ENCODE assay signal across 8 mouse cellular contexts in the genomic region with DNA sequence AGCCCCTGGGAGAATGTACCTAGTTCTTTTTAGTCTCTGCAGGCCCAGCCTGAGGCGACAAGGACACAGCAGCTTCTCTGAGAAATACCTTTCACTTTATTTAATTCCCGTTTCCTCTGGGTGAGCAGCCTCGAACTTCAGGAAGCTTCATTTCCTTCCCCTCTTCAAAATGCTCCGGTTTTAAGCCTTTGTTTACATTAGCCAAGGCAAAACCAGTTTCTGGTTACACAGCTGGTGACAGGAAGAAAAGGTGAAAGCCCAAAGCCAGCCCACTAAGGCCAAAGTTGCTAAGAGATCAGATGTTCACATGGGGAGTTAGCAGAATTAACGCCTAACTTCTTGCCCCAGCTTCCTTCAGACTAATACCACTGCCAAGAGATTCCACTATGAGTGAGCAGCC.
DNase-seq lines count a peak whose midpoint lies in the region; ATAC-seq and TF ChIP-seq lines count a peak whose summit lies in the region.

No protein-coding gene starts in this region.

- TF ChIP-seq CTCF in intestine, postnatal 0 days (IDR thresholded peaks at IDR 0.05; ENCODE audit: low read depth): no peak
- TF ChIP-seq CTCF in cerebellum, adult 2 months (IDR thresholded peaks at IDR 0.05; ENCODE audit: borderline replicate concordance, insufficient read depth, low read depth, low read length): no peak

- H3K4me2 ChIP-seq in intestine, embryonic 14.5 days (ENCODE audit: low read length): no peak overlapping the region
- H3K4me2 ChIP-seq in intestine, postnatal 0 days (replicated peaks; ENCODE audit: low read depth): no peak overlapping the region
- no peak overlapping the region for H3K4me2 ChIP-seq in embryonic facial prominence, embryonic 13.5 days
- H3K4me2 ChIP-seq in kidney, embryonic 16.5 days (replicated peaks; ENCODE audit: low read depth, low read length): no peak overlapping the region

- H3K27ac ChIP-seq in intestine, embryonic 14.5 days (ENCODE audit: low read depth): 0 out of 2 replicates have a peak overlapping the region, but pooled peaks have one; percentile 30
- no peak overlapping the region for H3K27ac ChIP-seq in intestine, postnatal 0 days (ENCODE audit: low read depth, low read length)
- no peak overlapping the region for H3K27ac ChIP-seq in embryonic facial prominence, embryonic 13.5 days
- H3K27ac ChIP-seq in kidney, embryonic 16.5 days (ENCODE audit: low read length): peak overlapping the region; percentile 76
- no peak overlapping the region for H3K27ac ChIP-seq in cerebellum, adult 2 months (ENCODE audit: insufficient read depth, low read length)

- no peak for TF ChIP-seq POLR2A in cerebellum, adult 2 months (IDR thresholded peaks at IDR 0.05; ENCODE audit: borderline replicate concordance, insufficient read depth, low read length)

- no peak for ATAC-seq in intestine, embryonic 14.5 days (replicated peaks; ENCODE audit: low FRiP score, low TSS enrichment, low read depth)
- ATAC-seq in intestine, postnatal 0 days: no peak
- ATAC-seq in embryonic facial prominence, embryonic 13.5 days (ENCODE audit: insufficient number of reproducible peaks, insufficient read depth, low FRiP score, low TSS enrichment, low read depth): no peak
- peak; percentile 64; the same call in 1 of the 2 replicates for ATAC-seq in kidney, embryonic 16.5 days (ENCODE audit: low FRiP score, low TSS enrichment)

- H3K9ac ChIP-seq in intestine, embryonic 14.5 days (ENCODE audit: low read length): no peak overlapping the region
- no peak overlapping the region for H3K9ac ChIP-seq in intestine, postnatal 0 days (ENCODE audit: low read depth, low read length)
- peak overlapping the region; percentile 8; the same call in 1 of the 2 replicates for H3K9ac ChIP-seq in embryonic facial prominence, embryonic 13.5 days
- H3K9ac ChIP-seq in kidney, embryonic 16.5 days (replicated peaks; ENCODE audit: low read length): no peak overlapping the region

- H3K9me3 ChIP-seq in intestine, embryonic 14.5 days (ENCODE audit: control insufficient read depth, low read length): no peaks in the 10 kb centered on the region
- no peaks in the 10 kb centered on the region for H3K9me3 ChIP-seq in intestine, postnatal 0 days (ENCODE audit: control insufficient read depth)
- H3K9me3 ChIP-seq in embryonic facial prominence, embryonic 13.5 days: no peaks in the 10 kb centered on the region
- H3K9me3 ChIP-seq in kidney, embryonic 16.5 days (ENCODE audit: low read length): no peaks in the 10 kb centered on the region

- H3K4me1 ChIP-seq in intestine, embryonic 14.5 days (replicated peaks; ENCODE audit: control insufficient read depth, insufficient read depth, low read length): peaks cover 14% of the 10 kb centered on the region
- no peaks in the 10 kb centered on the region for H3K4me1 ChIP-seq in intestine, postnatal 0 days (replicated peaks; ENCODE audit: control insufficient read depth, insufficient read depth, low read length)
- peaks cover 21% of the 10 kb centered on the region for H3K4me1 ChIP-seq in embryonic facial prominence, embryonic 13.5 days
- H3K4me1 ChIP-seq in kidney, embryonic 16.5 days (ENCODE audit: insufficient read depth, low read length): peaks cover 32% of the 10 kb centered on the region
- H3K4me1 ChIP-seq in cerebellum, adult 2 months (ENCODE audit: control insufficient read depth, insufficient read depth, low read length): no peaks in the 10 kb centered on the region

- no peaks in the 10 kb centered on the region for H3K27me3 ChIP-seq in intestine, embryonic 14.5 days (replicated peaks; ENCODE audit: control insufficient read depth, insufficient read depth, low read length)
- H3K27me3 ChIP-seq in intestine, postnatal 0 days (replicated peaks; ENCODE audit: control insufficient read depth, insufficient read depth, low read length): no peaks in the 10 kb centered on the region
- H3K27me3 ChIP-seq in embryonic facial prominence, embryonic 13.5 days: no peaks in the 10 kb centered on the region
- H3K27me3 ChIP-seq in kidney, embryonic 16.5 days (ENCODE audit: insufficient read depth, low read length): no peaks in the 10 kb centered on the region
- no peaks in the 10 kb centered on the region for H3K27me3 ChIP-seq in cerebellum, adult 2 months (ENCODE audit: control insufficient read depth, insufficient read depth, low read length)

- DNase-seq in intestine, embryonic 14.5 days (ENCODE audit: low spot score): no peak
- DNase-seq in mesoderm, embryonic 11.5 days (ENCODE audit: low read depth, low spot score): peak; percentile 38
- DNase-seq in gastrocnemius, postnatal 25 days: no peak
- DNase-seq in adrenal gland, postnatal 25 days: no peak
- DNase-seq in cerebellum, adult 2 months: no peak

- no peaks in the 10 kb centered on the region for H3K36me3 ChIP-seq in intestine, embryonic 14.5 days (ENCODE audit: control insufficient read depth, insufficient read depth, low read length)
- H3K36me3 ChIP-seq in intestine, postnatal 0 days (ENCODE audit: control insufficient read depth, insufficient read depth): no peaks in the 10 kb centered on the region
- no peaks in the 10 kb centered on the region for H3K36me3 ChIP-seq in embryonic facial prominence, embryonic 13.5 days
- no peaks in the 10 kb centered on the region for H3K36me3 ChIP-seq in kidney, embryonic 16.5 days (ENCODE audit: insufficient read depth, low read length)

- H3K4me3 ChIP-seq in intestine, embryonic 14.5 days (ENCODE audit: low read depth, low read length): no peak overlapping the region
- no peak overlapping the region for H3K4me3 ChIP-seq in intestine, postnatal 0 days (ENCODE audit: low read depth, low read length)
- H3K4me3 ChIP-seq in embryonic facial prominence, embryonic 13.5 days: no peak overlapping the region
- H3K4me3 ChIP-seq in kidney, embryonic 16.5 days (ENCODE audit: low read length): no peak overlapping the region
- no peak overlapping the region for H3K4me3 ChIP-seq in cerebellum, adult 2 months (replicated peaks; ENCODE audit: insufficient read depth, low read depth, low read length)

- WGBS in intestine, embryonic 14.5 days: 8% methylated on average over 5 of the region's 5 CpGs
- WGBS in intestine, postnatal 0 days: 16% methylated on average over 5 of the region's 5 CpGs
- 8% methylated on average over 5 of the region's 5 CpGs for WGBS in embryonic facial prominence, embryonic 13.5 days
- 3% methylated on average over 5 of the region's 5 CpGs for WGBS in kidney, embryonic 16.5 days
- WGBS in cerebellum, adult 2 months: 57% methylated on average over 5 of the region's 5 CpGs

Comparison
In these comparisons a context has a peak if more than half of its experiments do, and no peak if none do; other contexts are left out.
1. H3K27ac ChIP-seq: peak in intestine, embryonic 14.5 days (single experiment) and kidney, embryonic 16.5 days (single experiment); none in intestine, postnatal 0 days (single experiment), embryonic facial prominence, embryonic 13.5 days (single experiment) and cerebellum, adult 2 months (single experiment).